Mouse (Mus musculus) stomach, embryonic 14.5 days (tissue): ENCODE measurements at regions not wholly inside any gene's neighbourhood (a gene's known extent, or its start where the extent isn't known, plus 50 kb on each side); places are given as distances from the start of the nearest gene placed in this dataset.
"Not testable (repeated sequence)": the region's sequence is repeated elsewhere in the genome, so short reads cannot be mapped to it uniquely, and the experiment has no call there.

Experiments used
- ATAC-seq: fragments of 200-750 bp; cut with Nextera tagmentation; 2 replicates; pipeline ENCODE4 v1.8.0; 2017; ENCODE audit warnings: low read depth, moderate TSS enrichment; ENCODE audit not compliant: insufficient number of reproducible peaks, insufficient read depth, low FRiP score
- H3K27ac ChIP-seq: fragments of 300-500 bp; sonication (generic); 2 replicates; pipeline ENCODE4 v1.5.1; 2014; ENCODE audit warnings: mild to moderate bottlenecking, low read length, moderate library complexity, mixed read lengths
- H3K27me3 ChIP-seq: fragments of 300-500 bp; sonication (generic); 2 replicates; pipeline ENCODE4 v1.6.1; 2014; ENCODE audit warnings: low read length, control low read depth, mixed read lengths; ENCODE audit not compliant: control insufficient read depth, insufficient read depth
- H3K36me3 ChIP-seq: fragments of 300-500 bp; sonication (generic); 2 replicates; pipeline ENCODE4 v1.6.1; 2014; ENCODE audit warnings: mild to moderate bottlenecking, control low read depth, low read length, moderate library complexity, mixed read lengths; ENCODE audit not compliant: control insufficient read depth, insufficient read depth
- H3K4me1 ChIP-seq: fragments of 300-500 bp; sonication (generic); 2 replicates; pipeline ENCODE4 v1.6.1; 2014; ENCODE audit warnings: low read length, control low read depth, mixed read lengths; ENCODE audit not compliant: control insufficient read depth, insufficient read depth
- H3K4me2 ChIP-seq: fragments of 300-500 bp; sonication (generic); replicated peaks from 2 replicates; pipeline ENCODE4 v1.6.1; 2014; ENCODE audit warnings: low read depth, low read length, control low read depth
- H3K4me3 ChIP-seq: fragments of 300-500 bp; sonication (generic); 2 replicates; pipeline ENCODE4 v1.5.1; 2014; ENCODE audit warnings: low read depth, low read length, control low read depth
- H3K9ac ChIP-seq: fragments of 300-500 bp; sonication (generic); replicated peaks from 2 replicates; pipeline ENCODE4 v1.6.1; 2014; ENCODE audit warnings: low read depth, mild to moderate bottlenecking, control low read depth, low read length, moderate library complexity, mixed read lengths
- H3K9me3 ChIP-seq: fragments of 300-500 bp; sonication (generic); 2 replicates; pipeline ENCODE4 v1.6.1; 2016; ENCODE audit warnings: low read depth, low read length, control low read depth; ENCODE audit not compliant: control insufficient read depth
- WGBS: fragments of 180-500 bp; shearing (Covaris S2); extraction: QIAGEN DNeasy Blood & Tissue Kit; methylation state at CpG from one replicate; pipeline ENCODE4 v1.1.7; 2014; 5-methylcytosine and 5-hydroxymethylcytosine counted together

DNA sequence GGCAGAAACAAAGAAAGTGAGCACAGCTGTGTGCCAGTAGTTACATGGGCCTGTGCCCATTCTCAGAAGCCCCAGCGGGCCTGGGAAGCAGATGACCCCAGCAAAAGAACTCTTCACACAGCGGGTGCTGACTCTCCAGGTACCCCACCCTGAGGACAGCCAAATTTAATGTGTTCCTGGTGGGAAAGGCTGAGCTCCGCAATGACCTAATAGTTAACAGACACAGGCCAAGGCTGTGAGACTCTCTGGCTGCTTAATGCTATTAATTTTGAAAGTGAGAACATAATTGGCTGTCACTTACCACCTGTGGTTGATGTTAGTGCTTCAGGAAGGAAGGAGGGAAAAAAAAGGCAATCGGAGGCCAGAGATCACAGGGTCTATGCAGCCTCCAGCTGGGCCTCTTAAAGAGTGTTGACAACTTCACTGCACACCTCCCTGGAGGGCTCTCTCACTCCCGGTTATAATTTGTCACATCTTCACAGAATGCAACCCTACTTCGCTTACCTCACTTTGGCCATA is 691.5 kb downstream of the Rapgef2 start:
- 15% methylated on average over 6 of the region's 6 CpGs for WGBS
- no peak; the same call in 1 of the 2 replicates for ATAC-seq

GRCm38 (mm10) chr3:78594305-78594704 is 692.0 kb downstream of the Rapgef2 start:
- Histone ChIP-seq H3K27me3 (no peaks in the 10 kb centered on the region), H3K9me3 (no peaks in the 10 kb centered on the region), H3K4me1 (no peaks in the 10 kb centered on the region), H3K27ac (no peak overlapping the region), H3K9ac (no peak overlapping the region), H3K36me3 (no peaks in the 10 kb centered on the region), H3K4me3 (no peak overlapping the region), H3K4me2 (no peak overlapping the region)
- WGBS, result 58% methylated on average over 11 of the region's 11 CpGs
- ATAC-seq, result no peak

More for the DNA sequence above, 691.5 kb downstream of the Rapgef2 start:
- no peak overlapping the region for H3K4me3 ChIP-seq
- no peak overlapping the region for H3K27ac ChIP-seq
- no peaks in the 10 kb centered on the region for H3K9me3 ChIP-seq
- H3K4me1 ChIP-seq, result no peaks in the 10 kb centered on the region
- H3K4me2 ChIP-seq, result no peak overlapping the region
- H3K27me3 ChIP-seq, result no peaks in the 10 kb centered on the region
- H3K9ac ChIP-seq, result no peak overlapping the region
- no peaks in the 10 kb centered on the region for H3K36me3 ChIP-seq

GRCm38 (mm10) chr3:78586639-78587038 is 699.7 kb downstream of the Rapgef2 start:
- Histone ChIP-seq H3K36me3 (no peaks in the 10 kb centered on the region), H3K9ac (no peak overlapping the region), H3K9me3 (no peaks in the 10 kb centered on the region), H3K27ac (no peak overlapping the region), H3K4me1 (no peaks in the 10 kb centered on the region), H3K4me3 (no peak overlapping the region), H3K4me2 (no peak overlapping the region), H3K27me3 (no peaks in the 10 kb centered on the region)
- no peak for ATAC-seq
- 54% methylated on average over 1 of the region's 1 CpGs for WGBS

DNA sequence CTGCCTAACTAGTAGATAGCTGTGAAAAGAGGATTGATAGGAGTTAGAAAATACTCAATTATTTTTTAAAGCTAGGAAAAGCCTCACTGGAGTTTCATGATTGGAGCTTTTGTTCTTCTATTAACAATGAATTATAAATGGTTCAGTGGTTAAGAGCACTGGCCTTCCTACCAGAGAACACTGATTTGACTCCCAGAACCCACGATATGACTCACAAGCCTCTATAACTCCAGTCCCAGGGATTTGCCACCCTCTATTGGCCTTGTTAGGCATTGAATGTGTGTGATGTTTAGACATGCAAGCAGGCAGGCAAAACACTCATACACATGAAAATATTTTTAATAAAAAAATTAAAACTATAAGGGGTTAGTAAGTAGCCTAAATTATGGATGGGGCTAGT is 704.4 kb downstream of the Rapgef2 start:
- Histone ChIP-seq H3K9ac (no peak overlapping the region), H3K4me1 (no peaks in the 10 kb centered on the region), H3K4me2 (no peak overlapping the region), H3K27me3 (no peaks in the 10 kb centered on the region), H3K4me3 (no peak overlapping the region), H3K27ac (no peak overlapping the region), H3K36me3 (no peaks in the 10 kb centered on the region), H3K9me3 (no peaks in the 10 kb centered on the region)
- WGBS, result 32% methylated on average over 1 of the region's 1 CpGs
- no peak for ATAC-seq

DNA sequence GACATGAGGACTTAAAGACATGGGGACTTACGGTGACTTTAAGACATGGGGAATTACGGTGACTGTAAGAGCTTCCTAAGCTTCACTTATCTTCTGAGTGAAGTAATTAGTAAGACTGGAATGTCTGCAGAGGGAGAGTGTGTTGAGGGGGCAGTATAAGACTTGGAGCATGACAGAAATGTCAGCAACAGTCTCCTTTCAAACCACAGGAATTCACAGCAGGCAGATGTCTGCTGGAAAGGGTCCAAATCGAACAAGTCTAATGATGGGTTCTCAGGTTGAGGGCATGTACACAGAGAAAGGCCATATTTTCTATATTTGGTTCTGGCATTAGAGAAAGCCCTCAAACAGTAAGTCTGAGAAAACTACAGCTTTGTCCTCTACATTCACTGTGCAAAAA is 705.2 kb downstream of the Rapgef2 start:
- ATAC-seq, result peak; percentile 37; the same call in 1 of the 2 replicates
- H3K27me3 ChIP-seq, result no peaks in the 10 kb centered on the region
- 50% methylated on average over 3 of the region's 3 CpGs for WGBS
- H3K4me2 ChIP-seq, result no peak overlapping the region
- no peak overlapping the region for H3K27ac ChIP-seq
- H3K4me1 ChIP-seq, result no peaks in the 10 kb centered on the region
- no peak overlapping the region for H3K4me3 ChIP-seq
- no peaks in the 10 kb centered on the region for H3K36me3 ChIP-seq
- H3K9me3 ChIP-seq, result no peaks in the 10 kb centered on the region
- no peak overlapping the region for H3K9ac ChIP-seq

GRCm38 (mm10) chr3:78575667-78576464 is 710.5 kb downstream of the Rapgef2 start:
- Histone ChIP-seq H3K9ac (no peak overlapping the region), H3K27me3 (no peaks in the 10 kb centered on the region), H3K4me3 (no peak overlapping the region), H3K27ac (no peak overlapping the region), H3K36me3 (no peaks in the 10 kb centered on the region), H3K9me3 (no peaks in the 10 kb centered on the region), H3K4me1 (no peaks in the 10 kb centered on the region), H3K4me2 (no peak overlapping the region)
- no peak for ATAC-seq
- 12% methylated on average over 2 of the region's 2 CpGs for WGBS

- no peak for ATAC-seq
Measured at GRCm38 (mm10) chr3:78574807-78575206, 711.5 kb downstream of the Rapgef2 start.

GRCm38 (mm10) chr3:78573299-78573698 is 713.0 kb downstream of the Rapgef2 start:
- Histone ChIP-seq H3K27me3 (no peaks in the 10 kb centered on the region), H3K4me2 (no peak overlapping the region), H3K4me1 (no peaks in the 10 kb centered on the region), H3K27ac (no peak overlapping the region), H3K4me3 (no peak overlapping the region), H3K36me3 (no peaks in the 10 kb centered on the region), H3K9ac (no peak overlapping the region), H3K9me3 (no peaks in the 10 kb centered on the region)
- WGBS, result 78% methylated on average over 6 of the region's 6 CpGs
- ATAC-seq, result no peak

More at GRCm38 (mm10) chr3:78574807-78575206, 711.5 kb downstream of the Rapgef2 start:
- H3K4me1 ChIP-seq, result no peaks in the 10 kb centered on the region
- no peak overlapping the region for H3K9ac ChIP-seq
- H3K27me3 ChIP-seq, result no peaks in the 10 kb centered on the region
- no peaks in the 10 kb centered on the region for H3K36me3 ChIP-seq
- no peak overlapping the region for H3K4me2 ChIP-seq
- no peaks in the 10 kb centered on the region for H3K9me3 ChIP-seq
- WGBS, result 66% methylated on average over 3 of the region's 3 CpGs
- H3K4me3 ChIP-seq, result no peak overlapping the region
- H3K27ac ChIP-seq, result no peak overlapping the region

DNA sequence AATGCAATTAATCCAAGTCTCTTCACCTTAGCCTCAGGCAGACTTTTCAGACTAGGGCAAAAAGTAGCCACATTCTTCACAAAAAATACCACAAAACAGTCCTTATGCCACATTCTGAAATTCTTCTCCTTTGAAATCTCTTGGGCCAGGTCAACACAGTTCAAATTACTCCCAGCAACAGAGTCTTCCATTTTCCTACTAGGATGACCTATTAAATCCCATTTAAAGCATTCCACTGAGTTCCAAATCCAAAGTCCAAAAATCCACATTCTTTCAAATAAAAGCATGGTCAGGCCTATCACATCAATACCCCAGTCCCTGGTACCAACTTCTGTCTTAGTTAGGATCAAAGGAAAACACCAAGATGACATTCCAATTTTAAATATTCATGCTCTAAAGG is 721.4 kb downstream of the Rapgef2 start:
- not testable (repeated sequence) for H3K4me2 ChIP-seq, ATAC-seq, H3K4me1 ChIP-seq, H3K27me3 ChIP-seq, H3K9me3 ChIP-seq, H3K36me3 ChIP-seq, H3K4me3 ChIP-seq, H3K27ac ChIP-seq, H3K9ac ChIP-seq
